Mouse (Mus musculus) liver, embryonic 14.5 days (tissue): ENCODE measurements at regions not wholly inside any gene's neighbourhood (a gene's known extent, or its start where the extent isn't known, plus 50 kb on each side); places are given as distances from the start of the nearest gene placed in this dataset.

Experiments used
- CTCF ChIP-seq: IDR thresholded peaks from 2 replicates; pipeline ENCODE4 v1.5.1; 2016; ENCODE audit warnings: antibody characterized with exemption, low read depth, control low read depth
- EP300 ChIP-seq: IDR thresholded peaks from 2 replicates; pipeline ENCODE4 v1.6.1; 2016; ENCODE audit warnings: antibody characterized with exemption, low read depth

DNA sequence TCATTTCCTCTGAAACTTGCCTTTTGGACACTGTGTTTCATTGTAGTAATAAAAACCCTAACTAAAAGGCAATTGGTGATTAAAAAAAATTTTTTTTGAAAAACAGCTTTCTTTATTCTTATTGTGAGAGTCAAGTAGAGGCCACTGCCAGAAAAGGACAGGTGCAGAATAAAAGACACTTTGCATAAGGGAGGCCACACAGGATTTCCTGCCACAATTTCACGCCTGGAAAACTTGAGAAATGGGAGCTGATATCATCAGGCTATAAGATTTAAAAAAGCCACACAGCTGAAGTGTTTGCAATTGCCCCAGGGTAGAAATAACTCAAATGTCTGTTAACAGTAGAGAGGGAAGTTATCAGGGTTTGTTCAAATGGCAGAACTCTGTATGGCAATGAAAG, 76.6 kb upstream of the Plxnc1 start:
- TF ChIP-seq CTCF: no peak
- no peak for TF ChIP-seq EP300
